Mouse (Mus musculus) heart, embryonic 11.5 days (tissue): ENCODE measurements around the gene Tmem44. TPM values are rescaled to one million over a fixed set of nuclear protein-coding genes. Genes with fewer than 3 reads are reported as not detected.

Experiments used
- ATAC-seq: fragments of 200-750 bp; cut with Nextera tagmentation; replicated peaks from 2 replicates; pipeline ENCODE4 v1.8.0; 2017; ENCODE audit warnings: moderate library complexity; ENCODE audit not compliant: insufficient number of reproducible peaks, low FRiP score, low TSS enrichment
- H3K27ac ChIP-seq: fragments of 300-500 bp; sonication (generic); 2 replicates; pipeline ENCODE4 v1.5.1; 2014; ENCODE audit warnings: mild to moderate bottlenecking, low read depth, low read length
- H3K27me3 ChIP-seq: fragments of 300-500 bp; sonication (generic); 2 replicates; pipeline ENCODE4 v1.6.1; 2014; ENCODE audit warnings: mild to moderate bottlenecking, low read length, mixed read lengths; ENCODE audit not compliant: control insufficient read depth, insufficient read depth
- H3K36me3 ChIP-seq: fragments of 300-500 bp; sonication (generic); 2 replicates; pipeline ENCODE4 v1.6.1; 2014; ENCODE audit warnings: mild to moderate bottlenecking, low read length, moderate library complexity, mixed read lengths; ENCODE audit not compliant: control insufficient read depth, insufficient read depth
- H3K4me1 ChIP-seq: fragments of 300-500 bp; sonication (generic); 2 replicates; pipeline ENCODE4 v1.6.1; 2014; ENCODE audit warnings: low read length; ENCODE audit not compliant: control insufficient read depth, insufficient read depth
- H3K4me2 ChIP-seq: fragments of 300-500 bp; sonication (generic); 2 replicates; pipeline ENCODE4 v1.6.1; 2014; ENCODE audit warnings: mild to moderate bottlenecking, moderate library complexity
- H3K4me3 ChIP-seq: fragments of 300-500 bp; sonication (generic); 2 replicates; pipeline ENCODE4 v1.5.1; 2014; ENCODE audit warnings: low read depth, low read length
- H3K9ac ChIP-seq: fragments of 300-500 bp; sonication (generic); 2 replicates; pipeline ENCODE4 v1.6.1; 2014; ENCODE audit warnings: mild to moderate bottlenecking, low read depth, low read length, moderate library complexity
- H3K9me3 ChIP-seq: fragments of 300-500 bp; sonication (generic); replicated peaks from 2 replicates; pipeline ENCODE4 v1.6.1; 2016; ENCODE audit warnings: low read length; ENCODE audit not compliant: control insufficient read depth
- WGBS: fragments of 180-500 bp; shearing (Covaris S2); extraction: QIAGEN DNeasy Blood & Tissue Kit; methylation state at CpG from one replicate; pipeline ENCODE4 v1.1.7; 2014; ENCODE audit not compliant: insufficient replicate concordance; 5-methylcytosine and 5-hydroxymethylcytosine counted together
- polyA plus RNA-seq: library from polyadenylated mRNA; unstranded; fragments of >200 nt; fragmentation: Nextera tagmentation; extraction: Ambion mirVana; gene quantifications from 2 replicates; pipeline ENCODE4 v1.2.1, GENCODE M21; 2014

Gene Tmem44
- polyA plus RNA-seq, 1 experiment from 2014 or later, result 16.4 TPM

- no peaks in the 10 kb centered on the region for H3K27me3 ChIP-seq
- no peak overlapping the region for H3K27ac ChIP-seq
- H3K9ac ChIP-seq, result no peak overlapping the region
- 22% methylated on average over 9 of the region's 9 CpGs for WGBS
- peaks cover 15% of the 10 kb centered on the region for H3K4me1 ChIP-seq
- ATAC-seq, result no peak
- H3K36me3 ChIP-seq, result no peaks in the 10 kb centered on the region
- peak overlapping the region; percentile 49 for H3K4me2 ChIP-seq
- peak overlapping the region; percentile 23 for H3K4me3 ChIP-seq
- H3K9me3 ChIP-seq, result no peaks in the 10 kb centered on the region
Observed at GRCm38 (mm10) chr16:30520361-30520823, 30.2 kb downstream of the Tmem44 start.

GRCm38 (mm10) chr16:30518635-30519034 lies 32.0 kb downstream of the Tmem44 start:
- no peak for ATAC-seq
- H3K27ac ChIP-seq, result no peak overlapping the region
- no peaks in the 10 kb centered on the region for H3K27me3 ChIP-seq
- no peak overlapping the region for H3K4me3 ChIP-seq
- 75% methylated on average over 9 of the region's 9 CpGs for WGBS
- no peaks in the 10 kb centered on the region for H3K9me3 ChIP-seq
- no peak overlapping the region for H3K9ac ChIP-seq
- H3K4me1 ChIP-seq, result peaks cover 16% of the 10 kb centered on the region
- H3K36me3 ChIP-seq, result no peaks in the 10 kb centered on the region
- H3K4me2 ChIP-seq, result no peak overlapping the region

GRCm38 (mm10) chr16:30517666-30518283 lies 32.9 kb downstream of the Tmem44 start:
- Histone ChIP-seq H3K27me3 (no peaks in the 10 kb centered on the region), H3K4me2 (peak overlapping the region; percentile 31; the same call in 1 of the 2 replicates), H3K36me3 (no peaks in the 10 kb centered on the region), H3K4me1 (peaks cover 25% of the 10 kb centered on the region), H3K9me3 (no peaks in the 10 kb centered on the region), H3K4me3 (no peak overlapping the region), H3K27ac (no peak overlapping the region), H3K9ac (no peak overlapping the region)
- WGBS, result 21% methylated on average over 11 of the region's 11 CpGs
- no peak for ATAC-seq

- no peak for ATAC-seq
- Histone ChIP-seq H3K9ac (no peak overlapping the region), H3K4me2 (no peak overlapping the region), H3K27me3 (no peaks in the 10 kb centered on the region), H3K9me3 (no peaks in the 10 kb centered on the region), H3K4me1 (peaks cover 33% of the 10 kb centered on the region), H3K27ac (no peak overlapping the region), H3K36me3 (no peaks in the 10 kb centered on the region), H3K4me3 (no peak overlapping the region)
- WGBS, result 87% methylated on average over 9 of the region's 9 CpGs
Observed at GRCm38 (mm10) chr16:30516993-30517392, 33.6 kb downstream of the Tmem44 start.

- no peaks in the 10 kb centered on the region for H3K36me3 ChIP-seq
- no peak overlapping the region for H3K4me2 ChIP-seq
- H3K4me3 ChIP-seq, result no peak overlapping the region
- H3K27me3 ChIP-seq, result no peaks in the 10 kb centered on the region
- 63% methylated on average over 12 of the region's 12 CpGs for WGBS
- H3K4me1 ChIP-seq, result peaks cover 41% of the 10 kb centered on the region
- no peaks in the 10 kb centered on the region for H3K9me3 ChIP-seq
- H3K27ac ChIP-seq, result no peak overlapping the region
- no peak overlapping the region for H3K9ac ChIP-seq
- ATAC-seq, result no peak
Observed at GRCm38 (mm10) chr16:30515418-30515817, 35.2 kb downstream of the Tmem44 start.

- Histone ChIP-seq H3K9me3 (no peaks in the 10 kb centered on the region), H3K4me1 (peaks cover 42% of the 10 kb centered on the region), H3K27me3 (no peaks in the 10 kb centered on the region), H3K9ac (no peak overlapping the region), H3K27ac (peak overlapping the region; percentile 67), H3K4me3 (no peak overlapping the region), H3K4me2 (no peak overlapping the region), H3K36me3 (no peaks in the 10 kb centered on the region)
- WGBS, result 63% methylated on average over 20 of the region's 20 CpGs
- no peak for ATAC-seq
Observed at GRCm38 (mm10) chr16:30513050-30514024, 37.3 kb downstream of the Tmem44 start.

GRCm38 (mm10) chr16:30512375-30513049 lies 38.1 kb downstream of the Tmem44 start:
- H3K4me2 ChIP-seq, result peak overlapping the region; percentile 12; the same call in 1 of the 2 replicates
- H3K27ac ChIP-seq, result peak overlapping the region; percentile 67
- H3K9ac ChIP-seq, result no peak overlapping the region
- H3K27me3 ChIP-seq, result no peaks in the 10 kb centered on the region
- 34% methylated on average over 8 of the region's 8 CpGs for WGBS
- no peaks in the 10 kb centered on the region for H3K36me3 ChIP-seq
- no peak overlapping the region for H3K4me3 ChIP-seq
- no peak for ATAC-seq
- peaks cover 36% of the 10 kb centered on the region for H3K4me1 ChIP-seq
- H3K9me3 ChIP-seq, result no peaks in the 10 kb centered on the region

- WGBS, result 78% methylated on average over 13 of the region's 13 CpGs
- ATAC-seq, result no peak
Observed at GRCm38 (mm10) chr16:30511563-30512340, 38.9 kb downstream of the Tmem44 start.

More at GRCm38 (mm10) chr16:30511563-30512340, 38.9 kb downstream of the Tmem44 start:
- Histone ChIP-seq H3K27ac (peak overlapping the region; percentile 95), H3K36me3 (no peaks in the 10 kb centered on the region), H3K9ac (peak overlapping the region; percentile 94; the same call in 1 of the 2 replicates), H3K4me1 (peaks cover 39% of the 10 kb centered on the region), H3K27me3 (no peaks in the 10 kb centered on the region), H3K9me3 (no peaks in the 10 kb centered on the region), H3K4me2 (peak overlapping the region; percentile 84), H3K4me3 (peak overlapping the region; percentile 69; the same call in 1 of the 2 replicates)
